Mouse (Mus musculus) A20 (cell line): Measurements from ENCODE around the gene Hcfc2.

Experiments used
- DNase-seq: peaks from one replicate; pipeline ENCODE4 v3.0.0-alpha.2; 2011; ENCODE audit warnings: low read depth, low spot score

Gene Hcfc2

GRCm38 (mm10) chr10:82771595-82772170 lies 75.7 kb downstream of the Hcfc2 start:
- DNase-seq = peak; percentile 57

GRCm38 (mm10) chr10:82774841-82775240 lies 78.9 kb downstream of the Hcfc2 start:
- DNase-seq = no peak

GRCm38 (mm10) chr10:82777075-82777474 lies 81.1 kb downstream of the Hcfc2 start:
- DNase-seq = no peak

- no peak for DNase-seq
These were observed 81.9 kb downstream of the Hcfc2 start for GRCm38 (mm10) chr10:82777886-82778285.

GRCm38 (mm10) chr10:82778791-82779549 lies 83.0 kb downstream of the Hcfc2 start:
- DNase-seq = no peak

GRCm38 (mm10) chr10:82779831-82780230 lies 83.9 kb downstream of the Hcfc2 start:
- DNase-seq = no peak

GRCm38 (mm10) chr10:82780322-82780721 lies 84.4 kb downstream of the Hcfc2 start:
- peak; percentile 58 for DNase-seq

- DNase-seq = no peak
These were observed 84.9 kb downstream of the Hcfc2 start for GRCm38 (mm10) chr10:82780816-82781215.

- DNase-seq = no peak
These were observed 86.5 kb downstream of the Hcfc2 start for GRCm38 (mm10) chr10:82782472-82782871.

- no peak for DNase-seq
These were observed 93.2 kb downstream of the Hcfc2 start for GRCm38 (mm10) chr10:82789181-82789580.

- DNase-seq = no peak
These were observed 94.5 kb downstream of the Hcfc2 start for GRCm38 (mm10) chr10:82790504-82790903.

- DNase-seq = no peak
These were observed 95.8 kb downstream of the Hcfc2 start for GRCm38 (mm10) chr10:82791713-82792112.
